In the genomic region with DNA sequence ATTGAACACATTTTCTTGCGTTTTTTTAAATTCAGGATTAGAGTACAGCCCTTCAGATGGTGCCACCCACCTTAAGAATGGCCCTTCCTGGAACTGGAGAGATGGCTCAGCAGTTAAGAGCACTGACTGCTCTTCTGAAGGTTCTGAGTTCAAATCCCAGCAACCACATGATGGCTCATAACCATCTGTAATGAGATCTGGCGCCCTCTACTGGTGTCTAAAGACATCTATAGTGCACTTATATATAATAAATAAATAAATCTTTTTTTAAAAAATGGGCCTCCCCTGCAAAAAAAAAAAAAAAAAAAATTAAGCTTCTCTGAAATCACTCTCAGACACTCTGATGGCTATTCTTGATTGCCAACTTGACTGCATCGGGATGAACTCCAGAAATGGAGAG, we compare ENCODE assay signal across 16 mouse cellular contexts. TPM values are rescaled to one million over a fixed set of nuclear protein-coding genes. Genes with fewer than 3 reads are reported as not detected.
DNase-seq lines count a peak whose midpoint lies in the region; ATAC-seq and TF ChIP-seq lines count a peak whose summit lies in the region.
"Had no signal": no experiment of that assay in that cellular context is flagged by ENCODE, and none has a peak within 500 bp of the region (broad histone marks: within the 10 kb centered on the region; RNA-seq: fewer than 3 reads in every experiment).

No protein-coding gene starts in this region.

- H3K79me2 ChIP-seq in liver, adult 2 months (ENCODE audit: control insufficient read depth, insufficient read depth, low read length) = no peaks in the 10 kb centered on the region

- no peaks in the 10 kb centered on the region for H3K9me3 ChIP-seq in liver, embryonic 11.5 days (ENCODE audit: control insufficient read depth, low read length)
- H3K9me3 ChIP-seq in E14TG2a.4 (ENCODE audit: low read length) = no peaks in the 10 kb centered on the region
- H3K9me3 ChIP-seq: neural tube, embryonic 15.5 days had no signal

- DNase-seq in cerebellum, postnatal 10 days = peak; percentile 21 to 43
- no peak for DNase-seq in cerebellum, postnatal 36 days
- peak; percentile 18 for DNase-seq in liver, adult 2 months (ENCODE audit: extremely low read depth, low read depth, low spot score)
- DNase-seq in liver, embryonic 11.5 days (ENCODE audit: low spot score) = no peak
- DNase-seq in embryo, embryonic 10.5 days (ENCODE audit: low spot score) = peak; percentile 30
- DNase-seq in urinary bladder, postnatal 10 days (ENCODE audit: low spot score) = no peak
- DNase-seq: adrenal gland, postnatal 10 days; forebrain, postnatal 0 days; kidney, adult 8-10 months; spleen, adult 18-20 months had no signal

- H3K36me3 ChIP-seq in liver, adult 2 months (ENCODE audit: control insufficient read depth, insufficient read depth, low read length) = no peaks in the 10 kb centered on the region
- H3K36me3 ChIP-seq in liver, embryonic 11.5 days (ENCODE audit: control insufficient read depth, insufficient read depth, low read length) = no peaks in the 10 kb centered on the region
- no peaks in the 10 kb centered on the region for H3K36me3 ChIP-seq in E14TG2a.4 (ENCODE audit: insufficient read depth, low read length)
- H3K36me3 ChIP-seq: neural tube, embryonic 15.5 days had no signal

- H3K9ac ChIP-seq in liver, adult 2 months (ENCODE audit: low read depth, low read length) = no peak overlapping the region
- no peak overlapping the region for H3K9ac ChIP-seq in liver, embryonic 11.5 days (ENCODE audit: low read depth, low read length)
- H3K9ac ChIP-seq: forebrain, postnatal 0 days; neural tube, embryonic 15.5 days had no signal

- no peak overlapping the region for H3K4me3 ChIP-seq in liver, adult 2 months (ENCODE audit: insufficient read depth, low read depth, low read length)
- no peak overlapping the region for H3K4me3 ChIP-seq in liver, embryonic 11.5 days (ENCODE audit: low read depth, low read length)
- H3K4me3 ChIP-seq in E14TG2a.4 (replicated peaks; ENCODE audit: low read length) = no peak overlapping the region
- H3K4me3 ChIP-seq: neural tube, embryonic 15.5 days had no signal

- no peak for TF ChIP-seq CTCF in liver, adult 2 months (IDR thresholded peaks at IDR 0.05; ENCODE audit: low read depth, low read length)
- peak; percentile 29; the same call in 1 of the 2 replicates for TF ChIP-seq CTCF in E14TG2a.4 (conservative IDR thresholded peaks at IDR 0.05; ENCODE audit: low read length)

- no peaks in the 10 kb centered on the region for H3K27me3 ChIP-seq in liver, adult 2 months (ENCODE audit: control insufficient read depth, insufficient read depth, low read length)
- no peaks in the 10 kb centered on the region for H3K27me3 ChIP-seq in liver, embryonic 11.5 days (replicated peaks; ENCODE audit: control insufficient read depth, insufficient read depth, low read length)
- H3K27me3 ChIP-seq in E14TG2a.4 (ENCODE audit: insufficient read depth, low read length) = peaks cover 27% of the 10 kb centered on the region

- no peak for TF ChIP-seq POLR2A in liver, adult 2 months (IDR thresholded peaks at IDR 0.05; ENCODE audit: extremely low read depth, insufficient read depth, low read length)

- ATAC-seq in liver, embryonic 11.5 days (replicated peaks; ENCODE audit: low FRiP score) = no peak
- no peak for ATAC-seq in erythroblast, adult 5-6 weeks (replicated peaks; ENCODE audit: low FRiP score, poor library complexity, severe bottlenecking)
- ATAC-seq: forebrain, postnatal 0 days had no signal

- no peak overlapping the region for H3K4me2 ChIP-seq in liver, embryonic 11.5 days
- H3K4me2 ChIP-seq: heart, embryonic 11.5 days; neural tube, embryonic 15.5 days had no signal

- no peaks in the 10 kb centered on the region for H3K4me1 ChIP-seq in liver, adult 2 months (ENCODE audit: control insufficient read depth, insufficient read depth, low read length)
- no peaks in the 10 kb centered on the region for H3K4me1 ChIP-seq in liver, embryonic 11.5 days (replicated peaks; ENCODE audit: control insufficient read depth, insufficient read depth, low read length)
- peaks cover 4% of the 10 kb centered on the region for H3K4me1 ChIP-seq in E14TG2a.4 (replicated peaks; ENCODE audit: low read depth, low read length)
- H3K4me1 ChIP-seq: neural tube, embryonic 15.5 days had no signal

- 64% methylated on average over 3 of the region's 3 CpGs for WGBS in liver, adult 2 months
- 62% methylated on average over 3 of the region's 3 CpGs for WGBS in liver, embryonic 11.5 days

- H3K27ac ChIP-seq in liver, adult 2 months (replicated peaks; ENCODE audit: insufficient read depth, low read depth, low read length) = no peak overlapping the region
- no peak overlapping the region for H3K27ac ChIP-seq in liver, embryonic 11.5 days (ENCODE audit: low read depth, low read length)
- H3K27ac ChIP-seq: neural tube, embryonic 15.5 days had no signal

RNA-seq across cellular contexts. Expression of a gene that starts 7.8 kb away (rescaled TPM):
- not detected in 2 replicates for total RNA-seq in liver, adult 2 months (2014; rRNA removed)
- 0.22 and 3.9 TPM in 2 replicates for polyA plus RNA-seq in liver, adult 2 months (2012; rRNA removed)
- not detected in 2 replicates for polyA plus RNA-seq in liver, embryonic 11.5 days (2014; fragmentation: Nextera tagmentation; extraction: Ambion mirVana)
- total RNA-seq in erythroblast, adult 5-6 weeks (2015; ENCODE audit: low replicate concordance) = 3.1 TPM in 1 of 2 replicates, not detected in the other
- 0.56 and 0.85 TPM in 2 replicates for total RNA-seq in erythroblast, adult 5-6 weeks (2017; ENCODE audit: low replicate concordance)
- total RNA-seq: left cerebral cortex, postnatal 14 days; megakaryocyte, adult 5-6 weeks had no signal
- polyA plus RNA-seq: forebrain, postnatal 0 days; heart, embryonic 11.5 days; neural tube, embryonic 15.5 days had no signal

RNA-seq across cellular contexts. Expression of a gene that starts 24.6 kb away (rescaled TPM):
- 3.2 TPM in 2 replicates for total RNA-seq in liver, adult 2 months (2014; rRNA removed)
- 5.3 and 8.0 TPM in 2 replicates for polyA plus RNA-seq in liver, adult 2 months (2012; rRNA removed)
- 10.8 and 12.5 TPM in 2 replicates for polyA plus RNA-seq in liver, embryonic 11.5 days (2014; fragmentation: Nextera tagmentation; extraction: Ambion mirVana)
- total RNA-seq in erythroblast, adult 5-6 weeks (2015; ENCODE audit: low replicate concordance) = 0.38 and 4.0 TPM in 2 replicates
- total RNA-seq in erythroblast, adult 5-6 weeks (2017; ENCODE audit: low replicate concordance) = 3.6 and 4.2 TPM in 2 replicates

RNA-seq across cellular contexts. Expression of a gene that starts 36.1 kb away (rescaled TPM):
- total RNA-seq in liver, adult 2 months (2014; rRNA removed) = 0.27 and 0.74 TPM in 2 replicates
- polyA plus RNA-seq in liver, adult 2 months (2012; rRNA removed) = 0.51 and 4.1 TPM in 2 replicates
- polyA plus RNA-seq in liver, embryonic 11.5 days (2014; fragmentation: Nextera tagmentation; extraction: Ambion mirVana) = not detected in 2 replicates
- total RNA-seq in erythroblast, adult 5-6 weeks (2015; ENCODE audit: low replicate concordance) = 2.3 and 7.1 TPM in 2 replicates
- 1.4 and 3.4 TPM in 2 replicates for total RNA-seq in erythroblast, adult 5-6 weeks (2017; ENCODE audit: low replicate concordance)
- total RNA-seq: forebrain, postnatal 0 days; megakaryocyte, adult 5-6 weeks had no signal
- polyA plus RNA-seq: heart, embryonic 11.5 days; neural tube, embryonic 15.5 days had no signal

Comparison
In these comparisons a context has a peak if more than half of its experiments do, and no peak if none do; other contexts are left out.
1. DNase-seq: peak in cerebellum, postnatal 10 days (2 of 2), liver, adult 2 months (single experiment) and embryo, embryonic 10.5 days (single experiment); none in cerebellum, postnatal 36 days (0 of 2), liver, embryonic 11.5 days (single experiment) and urinary bladder, postnatal 10 days (single experiment).